Mouse (Mus musculus): ENCODE measurements around the gene Bud23.

GRCm38 (mm10) chr5:135107521-135108501 lies 43.1 kb upstream of the Bud23 start:
- no peak for TF ChIP-seq POLR2A (IDR thresholded peaks at IDR 0.05; ENCODE audit: control insufficient read depth, extremely low read depth, insufficient read depth, low read length, poor library complexity)
- no peak for TF ChIP-seq CTCF (IDR thresholded peaks at IDR 0.05; ENCODE audit: borderline replicate concordance, control insufficient read depth, extremely low read depth, insufficient read depth, low read length, poor library complexity)
